Mouse (Mus musculus) bone marrow macrophage, adult 2 months (primary cell): ENCODE data around the gene Mitd1. TPM values are rescaled to one million over a fixed set of nuclear protein-coding genes. Genes with fewer than 3 reads are reported as not detected.
A peak's percentile ranks its signal among the peaks of the same experiment; 100 is the strongest.

Source experiments
- H3K27ac ChIP-seq: 2 replicates; pipeline ENCODE4 v1.5.1; 2012; ENCODE audit warnings: low read depth, low read length; ENCODE audit not compliant: insufficient read depth
- H3K4me1 ChIP-seq: 2 replicates; pipeline ENCODE4 v1.6.1; 2012; ENCODE audit warnings: low read length; ENCODE audit not compliant: control insufficient read depth, insufficient read depth
- H3K4me3 ChIP-seq: 2 replicates; pipeline ENCODE4 v1.5.1; 2012; ENCODE audit warnings: mild to moderate bottlenecking, low read length, moderate library complexity; ENCODE audit not compliant: insufficient read depth
- CTCF ChIP-seq: IDR thresholded peaks from 2 replicates; pipeline ENCODE4 v1.5.1; 2012; ENCODE audit warnings: low read depth, mild to moderate bottlenecking, low read length, moderate library complexity
- POLR2A ChIP-seq: IDR thresholded peaks from 2 replicates; pipeline ENCODE4 v1.6.1; 2012; ENCODE audit warnings: mild to moderate bottlenecking, low read depth, low read length, borderline replicate concordance
- polyA plus RNA-seq: library from polyadenylated mRNA; stranded (reverse); fragments of >200 nt; gene quantifications from 2 replicates; pipeline ENCODE4 v1.2.4, GENCODE M21; 2012; ENCODE audit not compliant: missing spikeins, insufficient read depth, insufficient read length

Gene Mitd1
- polyA plus RNA-seq, 1 experiment: 29.7 TPM

DNA sequence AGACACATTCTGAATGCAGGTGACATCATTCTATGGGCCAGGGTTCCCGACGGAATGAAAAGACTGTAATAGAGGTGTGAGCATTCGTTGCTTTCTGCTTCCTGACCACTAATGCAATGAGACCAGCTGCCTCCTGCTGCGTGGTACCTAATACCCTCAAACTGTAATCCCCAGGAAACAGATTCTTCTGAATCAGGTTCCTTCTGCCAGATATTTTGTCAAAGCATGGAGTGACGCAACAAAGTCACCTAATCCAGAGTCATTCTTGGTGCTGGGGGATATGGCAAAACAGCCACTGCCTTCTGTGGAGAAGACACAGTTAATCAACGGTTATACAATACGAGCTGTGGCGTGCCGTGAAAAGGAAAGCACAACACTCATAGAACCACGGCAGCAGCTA, 21.6 kb downstream of the Mitd1 start:
- no peak overlapping the region for H3K27ac ChIP-seq
- peaks cover 15% of the 10 kb centered on the region for H3K4me1 ChIP-seq
- TF ChIP-seq CTCF (no peak), POLR2A (no peak)
- no peak overlapping the region for H3K4me3 ChIP-seq

DNA sequence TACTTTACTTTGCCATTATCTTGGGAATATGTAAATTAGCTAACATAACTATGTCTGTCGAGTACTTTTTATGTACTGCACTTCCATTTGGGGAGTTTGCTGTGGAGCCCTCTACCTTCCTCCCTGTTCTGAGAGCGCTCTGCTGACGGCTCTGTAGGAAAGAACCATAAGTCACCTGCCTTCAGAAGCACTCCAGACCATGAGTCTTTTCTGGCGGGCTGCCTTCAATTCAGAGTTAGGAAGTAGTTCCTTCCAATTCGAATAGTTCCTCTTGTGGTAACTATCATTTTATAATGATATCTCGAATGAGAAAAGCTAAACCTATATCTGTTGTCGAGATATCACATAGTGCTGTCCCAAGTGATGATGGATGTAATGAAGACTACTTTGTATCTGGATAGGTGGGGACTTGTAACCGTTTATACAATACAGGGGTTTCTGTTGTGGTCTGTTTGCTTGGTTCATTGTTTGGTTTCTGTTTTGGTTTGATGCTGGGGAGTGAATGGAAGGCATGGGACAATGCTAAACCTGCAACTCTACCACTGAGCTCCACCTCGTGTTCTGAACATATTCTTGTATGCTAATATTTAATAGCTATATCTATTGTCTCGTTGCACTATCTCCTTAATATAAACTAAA, 22.4 kb downstream of the Mitd1 start:
- H3K27ac ChIP-seq: no peak overlapping the region
- no peak overlapping the region; the same call in 1 of the 2 replicates for H3K4me3 ChIP-seq
- peaks cover 15% of the 10 kb centered on the region for H3K4me1 ChIP-seq
- no peak for TF ChIP-seq POLR2A
- TF ChIP-seq CTCF: no peak

DNA sequence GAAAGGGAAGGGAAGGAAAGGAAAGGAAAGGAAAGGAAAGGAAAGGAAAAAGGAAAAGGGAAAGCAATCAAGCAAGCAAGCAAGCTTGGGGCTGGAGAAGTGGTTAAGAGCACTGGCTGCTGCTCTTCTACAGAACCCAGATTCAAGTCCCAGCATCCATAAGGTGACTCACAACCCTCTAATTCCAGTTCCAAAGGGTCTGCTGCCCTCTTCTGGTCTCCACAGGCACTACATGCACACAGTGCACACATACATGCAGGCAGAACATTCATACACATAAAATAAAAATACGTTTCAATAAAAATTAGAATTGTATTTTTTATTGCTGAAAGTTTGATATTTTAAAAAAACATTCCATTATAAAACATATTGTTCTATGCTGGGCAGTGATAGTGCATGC, 23.2 kb downstream of the Mitd1 start:
- no peak overlapping the region for H3K27ac ChIP-seq
- no peak overlapping the region for H3K4me3 ChIP-seq
- TF ChIP-seq CTCF (peak; percentile 38), POLR2A (no peak)
- H3K4me1 ChIP-seq: peaks cover 15% of the 10 kb centered on the region

DNA sequence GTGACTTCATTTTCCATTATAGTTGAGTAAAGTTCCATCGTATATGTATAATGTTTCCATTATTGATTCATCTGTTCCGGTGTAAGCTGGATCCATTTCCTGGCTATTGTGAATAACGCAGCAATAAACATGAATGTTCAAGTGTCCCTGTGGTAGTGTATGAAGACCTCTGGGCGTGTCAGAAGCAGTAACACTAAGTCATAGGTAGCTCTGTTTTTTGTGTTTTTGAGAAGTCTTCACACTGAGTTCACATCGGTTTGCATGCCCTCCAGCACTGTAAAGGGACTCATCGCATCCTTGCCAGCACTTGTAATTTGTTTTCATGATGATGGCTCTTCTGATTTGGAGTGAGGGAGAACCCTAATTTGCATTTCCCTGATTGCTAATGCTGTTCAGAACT, 23.9 kb downstream of the Mitd1 start, which contains the start of gene Tsga10:
Gene Tsga10 (minus strand): TSS at position 144 of the 400 bp plus-strand sequence.
- no peak for TF ChIP-seq CTCF
- TF ChIP-seq POLR2A: no peak
- peaks cover 12% of the 10 kb centered on the region for H3K4me1 ChIP-seq

DNA sequence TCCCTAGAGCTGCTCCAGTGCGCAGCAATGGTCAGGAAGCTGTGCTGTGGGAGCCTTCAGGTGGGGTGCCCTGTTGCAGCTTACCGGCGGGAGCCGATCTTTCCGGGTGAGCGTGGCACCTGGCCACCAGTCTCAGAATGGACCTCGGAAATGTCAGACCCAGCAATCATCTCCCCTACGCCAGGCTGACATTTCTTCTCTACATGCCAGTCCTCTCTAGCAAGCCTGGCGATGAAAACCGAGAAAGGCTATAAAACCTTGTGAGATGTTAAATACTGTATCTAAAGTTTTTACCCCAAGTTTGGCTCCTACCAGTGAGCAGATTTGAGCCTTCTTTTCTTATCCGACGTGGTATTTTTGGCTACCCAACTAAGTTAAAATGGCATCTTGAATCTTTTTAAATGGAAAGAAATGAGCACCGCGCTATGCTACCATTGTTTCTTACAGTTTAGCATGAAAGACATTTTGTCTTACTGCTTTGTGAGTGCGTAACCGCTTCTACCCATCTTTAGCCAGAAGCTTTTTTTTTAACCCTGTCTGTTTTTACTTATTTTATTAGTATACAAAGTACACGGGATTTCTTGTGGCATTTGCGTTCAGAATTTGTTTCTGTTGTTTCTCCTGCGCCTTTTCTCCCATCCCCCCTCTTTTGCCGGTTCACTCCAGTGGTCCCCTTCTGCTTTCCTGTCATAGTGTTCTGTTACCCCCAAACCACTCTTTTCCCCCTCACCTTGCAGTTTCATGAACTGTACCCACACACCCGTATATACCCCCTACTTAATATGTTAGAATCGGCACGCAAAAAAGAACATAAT, 24.6 kb downstream of the Mitd1 start:
- TF ChIP-seq CTCF (no peak), POLR2A (no peak)
- Histone ChIP-seq H3K4me3 (peak overlapping the region; percentile 66), H3K27ac (peak overlapping the region; percentile 53), H3K4me1 (peaks cover 13% of the 10 kb centered on the region)

More for the DNA sequence above, 23.9 kb downstream of the Mitd1 start, which contains the start of gene Tsga10:
- H3K27ac ChIP-seq: peak within 1 kb of the TSS; percentile 53
- peak within 1 kb of the TSS; percentile 66 for H3K4me3 ChIP-seq

DNA sequence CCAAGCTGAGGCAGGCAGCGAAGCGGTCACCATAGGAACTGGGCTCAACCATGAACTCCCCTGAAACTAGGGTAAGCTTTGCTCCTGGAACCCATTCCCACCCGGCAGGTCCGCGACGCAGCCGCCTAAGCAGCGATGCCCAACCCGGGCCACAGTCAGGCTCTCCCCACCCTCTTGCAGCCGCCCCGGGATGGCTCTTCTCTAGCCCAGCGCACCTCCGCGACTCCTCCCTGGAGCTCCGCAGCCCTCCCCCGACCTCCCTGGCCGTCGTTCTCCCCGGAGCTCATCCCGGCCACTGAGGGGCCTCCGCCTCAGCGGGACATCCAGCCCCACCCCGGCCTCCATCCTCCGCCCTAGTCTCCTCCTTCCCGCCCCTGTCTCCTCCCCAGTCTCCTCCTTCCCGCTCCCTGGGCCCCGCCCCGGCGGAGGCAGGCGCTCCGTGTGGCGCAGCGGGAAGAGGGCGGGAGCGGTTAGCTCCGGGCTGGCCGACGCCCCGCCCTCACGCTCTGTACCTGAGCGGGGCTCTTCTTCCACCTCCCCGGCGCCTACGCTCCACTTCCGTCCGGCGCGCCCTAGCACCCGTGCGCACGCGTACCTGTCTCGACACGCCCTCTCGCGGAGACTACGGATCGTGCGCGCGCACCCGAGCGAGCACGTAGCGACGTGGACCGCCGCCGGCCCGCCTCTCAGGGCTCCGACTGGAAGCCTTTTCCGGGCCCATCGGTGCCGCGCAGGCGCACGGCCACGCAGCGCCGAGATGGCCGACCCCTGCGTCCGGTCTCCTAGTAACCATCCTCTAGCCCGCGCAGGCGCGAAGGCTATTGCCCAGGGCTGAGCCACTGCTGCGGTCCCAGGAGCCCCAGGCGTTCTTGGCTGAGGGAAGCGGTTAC, 25.5 kb downstream of the Mitd1 start:
- Histone ChIP-seq H3K27ac (peak overlapping the region; percentile 53), H3K4me3 (peak overlapping the region; percentile 66), H3K4me1 (peaks cover 21% of the 10 kb centered on the region)
- TF ChIP-seq CTCF (no peak), POLR2A (peak; percentile 91; the same call in 1 of the 2 replicates)

DNA sequence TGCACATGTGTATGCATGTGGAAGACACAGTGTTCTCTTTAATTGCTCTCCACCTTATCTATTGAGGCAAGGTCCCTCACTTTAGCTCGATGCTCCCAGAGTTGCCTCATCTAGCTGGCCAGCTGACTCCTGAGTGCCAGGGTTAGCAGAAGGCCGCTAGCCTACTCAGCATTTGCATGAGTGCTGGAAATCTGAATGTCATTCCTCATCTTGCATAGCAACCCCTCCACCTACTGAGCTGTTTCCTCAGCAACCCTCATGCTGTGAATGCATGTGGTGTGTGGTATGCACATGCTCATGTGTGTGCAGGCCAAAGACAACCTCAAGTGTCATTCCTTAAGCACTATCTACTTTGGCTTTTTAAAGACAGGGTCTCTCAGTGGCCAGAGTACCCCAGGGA, 39.5 kb downstream of the Mitd1 start:
- TF ChIP-seq POLR2A: no peak
- TF ChIP-seq CTCF: no peak
- Histone ChIP-seq H3K4me1 (no peaks in the 10 kb centered on the region), H3K4me3 (no peak overlapping the region), H3K27ac (no peak overlapping the region)

DNA sequence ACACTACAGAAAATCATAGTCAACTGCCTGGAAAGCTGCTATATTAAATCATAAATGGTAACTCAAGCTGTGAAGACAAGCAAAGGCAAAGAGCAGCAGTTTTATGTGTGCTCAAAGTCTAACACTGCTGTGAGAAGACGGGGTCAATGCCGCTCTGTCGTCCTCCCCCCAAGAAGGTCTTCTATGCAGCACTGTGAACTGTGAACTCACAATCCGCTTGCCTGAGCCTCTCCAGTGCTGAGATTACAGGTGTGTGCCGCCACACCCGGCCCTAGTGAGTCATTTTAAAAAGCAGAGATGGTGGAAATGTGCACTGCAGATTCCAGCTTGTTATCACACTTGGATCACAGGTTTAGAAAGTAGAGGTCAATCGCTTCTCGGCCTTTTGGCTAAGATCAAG, 43.3 kb downstream of the Mitd1 start:
- TF ChIP-seq POLR2A (no peak), CTCF (no peak)
- H3K4me1 ChIP-seq: no peaks in the 10 kb centered on the region
- no peak overlapping the region for H3K27ac ChIP-seq
- H3K4me3 ChIP-seq: no peak overlapping the region

DNA sequence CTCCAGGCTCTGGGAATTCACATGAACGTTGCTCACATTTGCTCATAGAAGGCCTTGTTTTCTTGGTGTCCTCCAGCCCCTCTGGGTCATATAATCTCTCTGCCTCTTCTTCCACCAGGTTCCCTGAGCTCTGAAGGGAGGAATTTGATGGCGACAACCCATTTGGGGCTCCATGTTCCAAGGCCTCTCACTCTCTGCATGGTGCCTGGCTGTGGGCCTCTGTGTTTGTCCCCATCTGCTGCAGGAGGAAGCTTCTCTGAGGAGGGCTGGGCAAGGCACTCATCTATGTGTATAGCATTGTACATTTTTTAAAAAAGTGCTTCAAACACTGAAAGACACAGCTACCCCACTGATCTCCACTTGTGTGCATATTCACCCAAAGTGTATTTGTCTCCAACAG, 58.5 kb downstream of the Mitd1 start:
- TF ChIP-seq CTCF: no peak
- TF ChIP-seq POLR2A: no peak
- H3K4me1 ChIP-seq: no peaks in the 10 kb centered on the region
- H3K27ac ChIP-seq: no peak overlapping the region
- no peak overlapping the region for H3K4me3 ChIP-seq

Other genes starting within 250 kb of the Mitd1 start
- 0.20 TPM in 1 of 2 replicates, not detected in the other for gene 2010300C02Rik, start 170.3 kb downstream of the Mitd1 start, polyA plus RNA-seq
- gene Tsga10, start 24.0 kb downstream of the Mitd1 start, polyA plus RNA-seq: 11.6 and 14.6 TPM in 2 replicates
- gene Lipt1, start 18.7 kb downstream of the Mitd1 start, polyA plus RNA-seq: 0.55 and 2.0 TPM in 2 replicates
- 109 and 123 TPM in 2 replicates for gene Mrpl30, start 66 bp upstream of the Mitd1 start, polyA plus RNA-seq
- not detected in 2 replicates for gene Lyg2, start 26.1 kb upstream of the Mitd1 start, polyA plus RNA-seq
- not detected in 2 replicates for gene Lyg1, start 67.3 kb upstream of the Mitd1 start, polyA plus RNA-seq
- gene Txndc9, start 107.5 kb upstream of the Mitd1 start, polyA plus RNA-seq: 81.8 and 82.9 TPM in 2 replicates
- 54.2 and 58.2 TPM in 2 replicates for gene Eif5b, start 107.6 kb upstream of the Mitd1 start, polyA plus RNA-seq
- 12.0 and 13.4 TPM in 2 replicates for gene Rev1, start 239.4 kb upstream of the Mitd1 start, polyA plus RNA-seq